Mouse (Mus musculus): ENCODE results near the gene Tcap.

DNA sequence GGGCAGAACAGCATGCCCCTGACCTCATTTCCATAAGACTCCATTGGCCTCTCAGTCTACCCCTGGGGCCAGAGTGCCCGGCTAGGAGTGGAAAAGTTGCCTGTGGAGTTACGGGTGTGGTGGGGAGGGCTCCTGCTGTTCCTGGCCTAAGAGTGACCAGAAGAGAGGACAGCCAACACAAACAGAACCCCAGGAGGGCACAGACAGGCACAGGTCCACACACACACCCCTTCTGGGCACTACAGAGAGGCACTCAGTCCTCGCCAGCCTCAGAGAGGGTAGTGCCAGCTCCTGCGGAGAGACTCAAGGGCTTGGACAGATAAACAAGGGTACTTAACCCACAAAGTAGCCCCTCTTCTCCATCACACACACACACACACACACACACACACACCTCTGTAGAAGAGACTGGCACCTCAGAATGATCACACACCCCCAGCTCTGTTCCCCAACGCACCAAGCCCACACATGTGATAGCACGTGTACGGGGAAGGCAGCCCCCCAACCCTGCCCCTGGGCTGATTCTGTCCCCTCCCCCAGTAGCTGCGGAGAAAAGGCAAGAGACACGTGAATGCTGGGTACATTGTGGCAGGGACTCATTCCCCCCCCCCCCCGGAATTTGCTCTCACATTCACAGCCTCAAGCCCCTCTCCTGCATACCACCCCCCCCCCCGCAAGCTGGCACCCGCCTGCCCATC is 36.1 kb upstream of the Tcap start:
- TF ChIP-seq POLR2A (IDR thresholded peaks at IDR 0.05; ENCODE audit: borderline replicate concordance, control insufficient read depth, low read depth, low read length) = no peak
- no peak for TF ChIP-seq CTCF (IDR thresholded peaks at IDR 0.05; ENCODE audit: control insufficient read depth, insufficient read depth, low read length)

Data from bone marrow, adult 2 months (tissue).